Mouse (Mus musculus): ENCODE measurements around the gene Pop7. TPM values are rescaled to one million over a fixed set of nuclear protein-coding genes. Genes with fewer than 3 reads are reported as not detected.
A peak's percentile ranks its signal among the peaks of the same experiment; 100 is the strongest.

The Pop7 gene
- polyA plus RNA-seq (2012; rRNA removed) = 23.1 and 36.6 TPM in 2 replicates

DNA sequence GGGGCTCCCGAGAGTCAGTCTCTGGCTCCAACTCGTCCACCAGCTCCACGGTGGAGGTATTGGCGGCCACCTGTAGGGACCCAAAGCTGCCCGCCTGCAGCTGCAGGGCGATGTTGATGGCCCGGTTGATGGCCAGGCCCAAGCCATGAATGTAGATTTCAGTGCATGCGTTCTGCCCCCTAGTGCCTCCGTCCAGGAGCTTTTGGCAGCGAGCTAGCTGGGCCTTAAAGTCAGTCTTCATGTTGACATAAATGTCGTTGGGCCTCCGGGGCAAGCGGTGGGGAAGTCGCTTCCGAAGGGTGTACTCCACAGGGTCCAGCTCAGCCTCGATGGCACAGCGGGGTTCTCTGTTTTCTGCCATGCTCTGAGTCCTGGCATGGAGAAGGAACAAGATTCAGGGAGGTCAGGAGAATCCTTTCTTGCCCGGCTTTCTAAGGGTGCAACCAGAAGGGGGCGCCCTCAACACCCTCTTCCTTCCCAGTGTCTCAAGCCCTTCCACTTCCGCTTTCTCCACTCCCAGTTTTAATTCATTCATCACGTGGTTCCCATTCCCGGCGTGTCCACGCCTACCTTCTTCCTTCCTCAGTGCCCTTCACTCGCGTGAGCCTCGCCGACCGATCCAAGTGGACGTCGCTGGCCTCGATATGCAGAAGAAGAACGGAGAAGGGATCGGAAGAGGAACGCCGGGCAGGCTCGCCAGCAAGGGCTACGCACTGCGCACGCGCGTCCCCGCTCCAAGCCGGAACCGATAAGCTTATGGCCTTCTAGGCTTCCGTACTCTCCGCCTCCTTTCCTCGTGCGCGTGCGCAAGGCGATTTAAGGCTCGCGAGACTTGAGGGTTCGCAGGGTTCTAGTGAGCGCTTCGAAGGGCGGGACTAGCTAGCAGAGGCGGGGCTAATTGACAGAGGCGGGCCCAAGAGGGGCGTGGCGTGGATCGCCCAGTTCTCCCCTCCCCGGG lies at the start of gene Pop7:
Gene Pop7, minus strand, starts transcription at position 810 of the 958 bp plus-strand sequence.
- WGBS = under 1% methylated on average over 64 of the region's 64 CpGs
- Histone ChIP-seq H3K36me3 (ENCODE audit: control insufficient read depth, insufficient read depth, low read length) (no peaks in the 10 kb centered on the region), H3K4me1 (ENCODE audit: control insufficient read depth, insufficient read depth, insufficient read length, low read length) (peaks cover 3% of the 10 kb centered on the region; the same call in 1 of the 2 replicates), H3K27me3 (ENCODE audit: control insufficient read depth, insufficient read depth, low read length) (no peaks in the 10 kb centered on the region), H3K27ac (ENCODE audit: insufficient read depth, low read depth, low read length) (peak within 1 kb of the TSS; percentile 96), H3K4me3 (ENCODE audit: low read depth, low read length) (peak within 1 kb of the TSS; percentile 74)
- peak; percentile 94 for TF ChIP-seq CTCF (IDR thresholded peaks at IDR 0.05; ENCODE audit: extremely low read depth, insufficient read length, insufficient replicate concordance, low read depth, low read length)
- no peak for TF ChIP-seq POLR2A (IDR thresholded peaks at IDR 0.05; ENCODE audit: low read depth, low read length)

DNA sequence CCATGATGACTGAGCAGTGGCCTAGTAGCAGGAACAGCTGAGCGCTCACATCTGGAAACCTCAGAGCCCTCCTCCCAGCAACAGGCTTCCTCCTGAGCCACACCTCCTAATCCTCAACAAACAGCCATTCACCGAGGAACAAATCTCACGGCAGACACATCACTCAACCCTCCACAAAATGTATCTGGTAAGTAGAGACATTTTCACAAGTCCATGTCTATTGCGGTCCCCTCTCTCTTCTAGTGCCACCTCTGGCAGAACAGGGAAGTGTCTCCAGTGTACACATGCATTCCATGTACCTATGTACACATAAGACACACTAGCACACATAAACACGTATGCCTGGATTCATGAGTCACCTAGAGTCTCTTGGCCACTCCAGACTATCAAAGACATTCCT lies 48.8 kb upstream of the Pop7 start:
- Histone ChIP-seq H3K36me3 (ENCODE audit: control insufficient read depth, insufficient read depth, low read length) (no peaks in the 10 kb centered on the region), H3K4me3 (ENCODE audit: low read depth, low read length) (no peak overlapping the region), H3K27ac (ENCODE audit: insufficient read depth, low read depth, low read length) (no peak overlapping the region), H3K4me1 (ENCODE audit: control insufficient read depth, insufficient read depth, insufficient read length, low read length) (0 out of 2 replicates have a peak, but pooled peaks cover 2% of the 10 kb centered on the region), H3K27me3 (ENCODE audit: control insufficient read depth, insufficient read depth, low read length) (peaks cover 13% of the 10 kb centered on the region; the same call in 1 of the 2 replicates)
- TF ChIP-seq CTCF (IDR thresholded peaks at IDR 0.05; ENCODE audit: extremely low read depth, insufficient read length, insufficient replicate concordance, low read depth, low read length) = no peak
- no peak for TF ChIP-seq POLR2A (IDR thresholded peaks at IDR 0.05; ENCODE audit: low read depth, low read length)
- 54% methylated on average over 5 of the region's 5 CpGs for WGBS

DNA sequence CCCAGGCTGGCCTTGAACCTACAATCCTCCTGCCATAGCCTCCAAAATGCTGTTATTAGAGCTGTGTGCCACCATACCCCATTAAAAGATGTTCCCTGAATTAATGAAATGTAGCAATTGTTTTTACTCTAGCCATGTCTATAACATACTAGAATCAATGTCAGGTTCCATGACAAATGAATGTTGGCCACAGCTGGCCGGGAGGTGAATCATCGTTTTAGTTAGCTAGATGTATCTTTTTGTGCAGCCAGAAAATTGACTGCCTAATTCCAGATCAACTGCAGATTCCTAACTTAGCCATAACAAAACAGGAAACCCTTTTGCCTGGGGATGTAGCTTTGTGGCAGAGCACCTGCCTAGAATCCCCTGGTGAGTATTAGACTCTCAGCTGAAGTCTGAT lies 47.5 kb upstream of the Pop7 start:
- Histone ChIP-seq H3K4me1 (ENCODE audit: control insufficient read depth, insufficient read depth, insufficient read length, low read length) (0 out of 2 replicates have a peak, but pooled peaks cover 2% of the 10 kb centered on the region), H3K4me3 (ENCODE audit: low read depth, low read length) (no peak overlapping the region), H3K27ac (ENCODE audit: insufficient read depth, low read depth, low read length) (no peak overlapping the region), H3K27me3 (ENCODE audit: control insufficient read depth, insufficient read depth, low read length) (peaks cover 13% of the 10 kb centered on the region; the same call in 1 of the 2 replicates), H3K36me3 (ENCODE audit: control insufficient read depth, insufficient read depth, low read length) (no peaks in the 10 kb centered on the region)
- TF ChIP-seq CTCF (IDR thresholded peaks at IDR 0.05; ENCODE audit: extremely low read depth, insufficient read length, insufficient replicate concordance, low read depth, low read length) = no peak
- TF ChIP-seq POLR2A (IDR thresholded peaks at IDR 0.05; ENCODE audit: low read depth, low read length) = no peak
- WGBS = 83% methylated on average over 2 of the region's 2 CpGs

DNA sequence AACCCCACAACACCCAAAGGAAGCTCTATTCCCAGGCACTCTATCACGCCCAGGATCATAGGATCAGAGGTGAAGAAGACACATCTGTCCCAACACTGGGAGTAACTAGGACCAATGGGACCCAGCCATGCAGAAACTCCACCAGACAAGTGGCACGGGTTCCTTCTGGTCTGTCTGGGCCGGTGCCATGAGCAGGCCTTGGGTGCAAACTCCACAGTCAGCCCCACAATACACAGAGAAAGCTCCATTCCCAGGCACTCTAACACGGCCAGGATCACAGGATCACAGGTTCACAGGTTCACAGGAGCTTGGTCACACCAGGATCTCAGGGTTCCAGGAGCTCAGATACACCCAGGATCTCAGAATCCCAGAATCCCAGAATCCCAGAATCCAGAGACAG lies 43.3 kb upstream of the Pop7 start:
- no peak overlapping the region for H3K4me3 ChIP-seq (ENCODE audit: low read depth, low read length)

DNA sequence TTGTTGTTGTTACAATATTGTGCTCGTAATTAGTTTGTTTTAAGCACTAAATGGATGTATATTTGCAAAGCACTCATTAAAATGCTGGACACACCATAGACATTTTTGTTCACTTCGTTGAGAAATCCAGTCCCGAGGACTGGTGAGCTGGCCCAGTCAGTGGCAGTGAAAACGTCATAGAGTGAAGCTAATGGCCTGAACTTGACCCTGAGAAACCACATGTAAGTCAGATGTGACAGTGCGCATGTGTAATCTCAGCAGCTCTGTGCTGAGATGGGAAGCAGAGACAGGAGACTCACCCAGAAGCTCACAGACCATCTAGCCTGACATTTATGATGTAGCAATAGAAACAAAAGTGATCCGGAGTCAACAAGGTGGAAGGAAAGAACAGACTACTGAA lies 42.6 kb upstream of the Pop7 start:
- WGBS = 70% methylated on average over 6 of the region's 6 CpGs
- H3K27ac ChIP-seq (ENCODE audit: insufficient read depth, low read depth, low read length) = no peak overlapping the region
- no peaks in the 10 kb centered on the region for H3K36me3 ChIP-seq (ENCODE audit: control insufficient read depth, insufficient read depth, low read length)
- no peaks in the 10 kb centered on the region for H3K4me1 ChIP-seq (ENCODE audit: control insufficient read depth, insufficient read depth, insufficient read length, low read length)
- TF ChIP-seq POLR2A (IDR thresholded peaks at IDR 0.05; ENCODE audit: low read depth, low read length) (no peak), CTCF (IDR thresholded peaks at IDR 0.05; ENCODE audit: extremely low read depth, insufficient read length, insufficient replicate concordance, low read depth, low read length) (no peak)
- no peak overlapping the region for H3K4me3 ChIP-seq (ENCODE audit: low read depth, low read length)
- H3K27me3 ChIP-seq (ENCODE audit: control insufficient read depth, insufficient read depth, low read length) = 0 out of 2 replicates have a peak, but pooled peaks cover 6% of the 10 kb centered on the region

More for the DNA sequence above, 43.3 kb upstream of the Pop7 start:
- H3K27ac ChIP-seq (ENCODE audit: insufficient read depth, low read depth, low read length) = no peak overlapping the region
- TF ChIP-seq CTCF (IDR thresholded peaks at IDR 0.05; ENCODE audit: extremely low read depth, insufficient read length, insufficient replicate concordance, low read depth, low read length) (no peak), POLR2A (IDR thresholded peaks at IDR 0.05; ENCODE audit: low read depth, low read length) (no peak)
- 69% methylated on average over 4 of the region's 4 CpGs for WGBS
- H3K36me3 ChIP-seq (ENCODE audit: control insufficient read depth, insufficient read depth, low read length) = no peaks in the 10 kb centered on the region
- 0 out of 2 replicates have a peak, but pooled peaks cover 6% of the 10 kb centered on the region for H3K27me3 ChIP-seq (ENCODE audit: control insufficient read depth, insufficient read depth, low read length)
- no peaks in the 10 kb centered on the region for H3K4me1 ChIP-seq (ENCODE audit: control insufficient read depth, insufficient read depth, insufficient read length, low read length)

DNA sequence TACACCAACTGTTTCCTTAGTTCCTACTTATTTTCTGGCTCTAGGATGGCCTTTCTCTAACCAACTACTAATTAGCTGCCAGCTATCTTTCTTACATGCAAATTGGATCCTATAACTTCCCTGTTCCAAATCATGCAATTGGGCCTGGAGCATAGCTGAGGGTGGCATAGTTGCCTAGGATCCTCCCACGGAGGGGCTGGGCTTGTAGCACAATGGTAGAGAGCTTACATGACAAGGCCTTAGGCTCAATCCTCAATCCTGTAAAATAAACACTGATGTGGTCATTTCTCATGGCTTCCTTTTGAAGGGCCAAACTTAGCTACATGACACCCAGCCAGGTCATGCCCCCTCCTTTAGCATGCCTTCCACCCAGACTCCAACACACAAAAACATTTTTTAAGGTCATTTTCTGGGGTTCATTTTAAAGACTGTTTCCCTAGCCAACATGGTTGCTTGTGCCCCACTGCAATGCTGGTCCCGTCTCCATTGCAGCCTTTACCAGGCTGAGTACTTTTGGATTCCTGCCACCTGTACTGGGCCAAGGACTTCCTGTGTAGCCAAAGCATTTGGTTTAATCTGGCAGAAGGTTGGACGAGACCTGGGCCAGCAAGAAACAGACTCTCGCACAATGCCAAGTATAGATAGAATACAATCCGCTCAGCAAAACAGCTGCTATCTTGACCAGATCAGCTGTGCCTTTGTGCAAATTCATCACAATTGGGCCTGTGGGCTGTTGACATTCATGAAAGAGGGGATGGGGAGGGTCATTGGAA lies 39.6 kb upstream of the Pop7 start:
- WGBS = 70% methylated on average over 5 of the region's 5 CpGs

More for the DNA sequence above, 39.6 kb upstream of the Pop7 start:
- TF ChIP-seq CTCF (IDR thresholded peaks at IDR 0.05; ENCODE audit: extremely low read depth, insufficient read length, insufficient replicate concordance, low read depth, low read length) (no peak), POLR2A (IDR thresholded peaks at IDR 0.05; ENCODE audit: low read depth, low read length) (no peak)
- Histone ChIP-seq H3K27me3 (ENCODE audit: control insufficient read depth, insufficient read depth, low read length) (no peaks in the 10 kb centered on the region), H3K36me3 (ENCODE audit: control insufficient read depth, insufficient read depth, low read length) (no peaks in the 10 kb centered on the region), H3K27ac (ENCODE audit: insufficient read depth, low read depth, low read length) (no peak overlapping the region), H3K4me1 (ENCODE audit: control insufficient read depth, insufficient read depth, insufficient read length, low read length) (peaks cover 2% of the 10 kb centered on the region; the same call in 1 of the 2 replicates), H3K4me3 (ENCODE audit: low read depth, low read length) (no peak overlapping the region)

All from small intestine, adult 2 months (tissue).